Mouse (Mus musculus): ENCODE measurements around the gene Plpp1. TPM values are rescaled to one million over a fixed set of nuclear protein-coding genes. Genes with fewer than 3 reads are reported as not detected.

Gene Plpp1
- polyA plus RNA-seq (2015; fragmentation: Nextera tagmentation; extraction: Ambion mirVana) = 299 and 308 TPM in 2 replicates

DNA sequence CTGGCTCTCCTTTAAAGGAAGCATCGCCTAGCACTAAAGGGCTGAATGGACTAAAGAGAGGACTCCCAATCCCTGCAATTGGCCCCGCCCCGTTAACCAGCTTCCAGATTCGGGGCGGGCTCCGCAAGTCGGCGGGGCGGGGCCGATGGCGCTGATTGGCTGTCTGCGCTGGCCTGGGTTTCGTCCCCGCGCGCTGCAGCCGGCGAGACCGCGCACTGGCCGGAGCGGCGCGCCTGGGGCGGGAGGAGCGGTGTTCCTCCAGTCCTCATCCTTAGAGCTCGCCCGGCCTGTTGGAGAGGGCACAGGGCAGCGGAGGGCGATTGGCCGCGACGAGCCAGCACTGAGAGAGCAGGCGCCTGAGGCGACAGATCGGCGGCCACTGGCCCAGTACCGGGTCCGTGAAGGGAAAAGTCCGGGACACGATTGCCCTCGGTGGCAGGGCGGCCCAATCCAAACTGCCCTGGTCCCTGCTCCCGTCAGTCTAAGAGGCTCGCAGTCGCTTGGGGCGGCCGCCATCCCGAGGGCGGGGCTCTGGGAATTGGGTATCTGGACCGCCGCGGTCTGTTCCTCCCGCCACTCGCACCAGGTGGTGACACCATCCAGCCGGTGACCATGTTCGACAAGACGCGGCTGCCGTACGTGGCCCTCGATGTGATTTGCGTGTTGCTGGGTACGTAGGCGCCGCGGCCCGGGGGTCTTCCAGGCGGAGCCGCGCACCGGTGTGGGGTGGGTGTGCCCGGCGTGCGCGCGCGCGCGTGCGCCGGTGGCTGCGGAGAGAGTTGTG, at the start of gene Plpp1:
Gene Plpp1 (plus strand): TSS at position 196 of the 784 bp plus-strand sequence.

Other genes starting within 250 kb of the Plpp1 start
- gene Il31ra, start 206.4 kb upstream of the Plpp1 start, polyA plus RNA-seq (2015; fragmentation: Nextera tagmentation; extraction: Ambion mirVana) = 1.1 and 1.4 TPM in 2 replicates
- gene Ddx4, start 148.3 kb upstream of the Plpp1 start, polyA plus RNA-seq (2015; fragmentation: Nextera tagmentation; extraction: Ambion mirVana) = 1.7 and 2.1 TPM in 2 replicates
- gene Slc38a9, start 140.0 kb upstream of the Plpp1 start, polyA plus RNA-seq (2015; fragmentation: Nextera tagmentation; extraction: Ambion mirVana) = 6.2 and 7.8 TPM in 2 replicates
- 25.8 and 31.8 TPM in 2 replicates for gene Mtrex, start 126.6 kb downstream of the Plpp1 start, polyA plus RNA-seq (2015; fragmentation: Nextera tagmentation; extraction: Ambion mirVana)
- gene Dhx29, start 126.7 kb downstream of the Plpp1 start, polyA plus RNA-seq (2015; fragmentation: Nextera tagmentation; extraction: Ambion mirVana) = 13.6 and 16.9 TPM in 2 replicates
- gene Ccno, start 187.0 kb downstream of the Plpp1 start, polyA plus RNA-seq (2015; fragmentation: Nextera tagmentation; extraction: Ambion mirVana) = 0.37 and 0.43 TPM in 2 replicates
- gene Mcidas, start 193.1 kb downstream of the Plpp1 start, polyA plus RNA-seq (2015; fragmentation: Nextera tagmentation; extraction: Ambion mirVana) = 0.22 and 0.31 TPM in 2 replicates
- not detected in 2 replicates for gene Cdc20b, start 234.3 kb downstream of the Plpp1 start, polyA plus RNA-seq (2015; fragmentation: Nextera tagmentation; extraction: Ambion mirVana)
- 171 and 196 TPM in 2 replicates for gene Gpx8, start 245.6 kb downstream of the Plpp1 start, polyA plus RNA-seq (2015; fragmentation: Nextera tagmentation; extraction: Ambion mirVana)